Mouse (Mus musculus) frontal cortex, postnatal 10 days (tissue): ENCODE data around the gene Gpr22.

Experiments used
- DNase-seq, 2 experiments: peaks; one replicate each; pipeline ENCODE4 v3.0.0; 2022; ENCODE audit warnings: low spot score in 2 of 2, mixed read lengths in 1 of 2

Gene Gpr22

GRCm38 (mm10) chr12:31713600-31713999 is at the start of gene Gpr22:
Gpr22 (minus strand) TSS chr12:31713947.
- peak; percentile 51 to 57 for DNase-seq

- no peak for DNase-seq
These were observed 42.4 kb upstream of the Gpr22 start for GRCm38 (mm10) chr12:31755885-31756755.

GRCm38 (mm10) chr12:31754465-31754864 is 40.7 kb upstream of the Gpr22 start:
- no peak for DNase-seq

GRCm38 (mm10) chr12:31749846-31750245 is 36.1 kb upstream of the Gpr22 start:
- no peak for DNase-seq

- DNase-seq = no peak
These were observed 33.6 kb upstream of the Gpr22 start for GRCm38 (mm10) chr12:31747301-31747700.

GRCm38 (mm10) chr12:31734616-31735015 is 20.9 kb upstream of the Gpr22 start:
- peak in 1 of 2 experiments; percentile 24 for DNase-seq

- DNase-seq = peak in 1 of 2 experiments; percentile 36
These were observed 16.4 kb upstream of the Gpr22 start for GRCm38 (mm10) chr12:31730126-31730525.

- DNase-seq = no peak
These were observed 13.0 kb upstream of the Gpr22 start for GRCm38 (mm10) chr12:31726707-31727106.

GRCm38 (mm10) chr12:31725511-31726275 is 11.9 kb upstream of the Gpr22 start:
- DNase-seq = no peak

- DNase-seq = no peak
These were observed 10.8 kb upstream of the Gpr22 start for GRCm38 (mm10) chr12:31724576-31724975.

GRCm38 (mm10) chr12:31719586-31720275 is 6.0 kb upstream of the Gpr22 start:
- no peak for DNase-seq

- DNase-seq = no peak
These were observed 323 bp upstream of the Gpr22 start for GRCm38 (mm10) chr12:31714070-31714469.

- no peak for DNase-seq
These were observed 1.0 kb downstream of the Gpr22 start for GRCm38 (mm10) chr12:31712727-31713126.

- no peak for DNase-seq
These were observed 1.5 kb downstream of the Gpr22 start for GRCm38 (mm10) chr12:31712233-31712632.

- no peak for DNase-seq
These were observed 4.1 kb downstream of the Gpr22 start for GRCm38 (mm10) chr12:31709665-31710064.

- no peak for DNase-seq
These were observed 6.2 kb downstream of the Gpr22 start for GRCm38 (mm10) chr12:31707531-31707930.

- DNase-seq = no peak
These were observed 7.6 kb downstream of the Gpr22 start for GRCm38 (mm10) chr12:31706168-31706567.

- no peak for DNase-seq
These were observed 9.8 kb downstream of the Gpr22 start for GRCm38 (mm10) chr12:31703904-31704303.

- DNase-seq = no peak
These were observed 12.3 kb downstream of the Gpr22 start for GRCm38 (mm10) chr12:31701411-31701810.

GRCm38 (mm10) chr12:31700623-31701347 is 13.0 kb downstream of the Gpr22 start:
- no peak for DNase-seq

GRCm38 (mm10) chr12:31693278-31693677 is 20.5 kb downstream of the Gpr22 start:
- no peak for DNase-seq
